Mouse (Mus musculus) kidney, adult 9 months (tissue): ENCODE data around the gene Pde10a.
"Not testable (repeated sequence)": the region's sequence is repeated elsewhere in the genome, so short reads cannot be mapped to it uniquely, and the experiment has no call there.

ENCODE experiments used
- DNase-seq: peaks from one replicate; pipeline ENCODE4 v3.0.0; 2022

Pde10a gene

DNA sequence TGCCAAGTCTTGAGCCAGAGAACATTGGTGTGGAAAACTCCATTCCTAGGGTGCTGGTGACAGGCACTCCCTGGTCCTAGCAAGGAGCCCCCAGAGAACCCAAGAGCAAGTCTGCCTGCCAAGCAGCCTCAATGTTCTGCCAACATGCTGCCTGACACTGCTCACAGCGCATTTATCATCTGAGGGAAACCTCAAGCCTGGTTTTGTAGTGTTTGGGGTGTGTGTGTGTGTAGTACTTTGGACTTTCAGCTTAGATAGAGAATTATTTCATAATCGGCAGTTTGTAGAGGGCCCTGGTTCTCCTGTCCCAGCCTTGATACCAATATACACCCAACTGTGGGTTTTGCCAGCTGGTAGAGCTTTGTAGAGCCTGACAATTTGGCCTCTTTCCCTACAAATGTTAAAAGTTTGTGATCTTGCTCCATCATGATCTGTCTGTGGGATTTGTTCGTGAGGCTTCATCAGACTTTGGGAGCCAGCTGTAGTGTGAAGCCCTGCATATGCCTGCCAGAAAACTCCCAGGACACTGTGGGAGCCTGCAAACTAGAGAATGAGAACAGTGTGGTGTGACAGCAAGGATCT lies 127.6 kb downstream of the Pde10a start:
- peak; percentile 25 for DNase-seq

DNA sequence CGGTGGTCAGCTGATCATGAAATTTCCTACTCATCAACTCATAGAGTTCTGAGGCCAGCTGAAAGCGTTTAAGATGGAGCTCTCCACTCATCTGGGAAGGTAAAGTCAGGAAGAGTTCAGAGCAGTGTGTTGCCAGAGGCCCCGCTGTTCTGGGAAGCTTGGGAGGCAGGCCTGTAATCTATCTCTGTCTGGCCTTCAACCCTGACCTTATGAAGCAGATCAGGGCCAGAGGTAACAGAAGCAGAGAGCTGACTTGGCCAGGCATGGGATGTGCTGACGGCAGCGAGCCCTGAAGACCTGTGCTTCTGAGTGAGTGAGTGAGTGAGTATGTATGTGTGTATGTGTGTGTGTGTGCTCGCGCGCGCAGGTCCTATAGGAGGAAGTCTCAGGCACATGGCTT lies 132.5 kb downstream of the Pde10a start:
- no peak for DNase-seq

DNA sequence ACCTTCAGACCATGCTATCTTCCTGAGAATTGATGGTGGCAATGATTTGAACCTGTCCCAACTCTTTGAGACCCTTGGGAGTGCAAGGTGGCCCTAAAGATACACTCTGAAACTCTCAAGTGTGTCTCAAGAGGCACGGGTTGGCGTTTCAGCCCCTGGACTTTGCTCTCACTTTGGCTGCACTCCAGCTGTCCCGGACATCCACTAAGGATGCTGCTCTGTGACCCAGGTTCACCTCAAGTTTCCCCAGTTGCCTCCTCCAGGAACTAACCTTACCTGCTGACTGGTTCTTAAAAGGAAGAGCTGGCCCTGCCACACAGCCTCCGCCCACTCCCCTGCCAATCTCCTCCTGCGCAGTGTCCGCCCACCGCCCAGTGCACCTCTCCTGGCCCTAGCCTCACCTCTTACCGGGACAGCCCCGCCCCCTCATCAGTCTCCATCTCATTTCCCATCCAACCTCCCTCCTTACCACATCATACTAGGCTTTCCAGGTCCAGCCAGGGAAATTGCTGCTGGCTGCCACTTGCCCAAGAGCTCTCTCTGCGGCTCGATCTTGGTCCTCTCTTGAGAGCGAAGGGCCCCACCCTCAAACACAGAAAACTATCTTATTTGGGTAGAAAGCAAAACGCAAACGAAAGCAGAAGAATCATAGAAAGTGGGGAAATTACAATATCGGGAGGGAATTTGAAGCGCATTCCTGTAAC lies 133.7 kb downstream of the Pde10a start:
- peak; percentile 81 for DNase-seq

DNA sequence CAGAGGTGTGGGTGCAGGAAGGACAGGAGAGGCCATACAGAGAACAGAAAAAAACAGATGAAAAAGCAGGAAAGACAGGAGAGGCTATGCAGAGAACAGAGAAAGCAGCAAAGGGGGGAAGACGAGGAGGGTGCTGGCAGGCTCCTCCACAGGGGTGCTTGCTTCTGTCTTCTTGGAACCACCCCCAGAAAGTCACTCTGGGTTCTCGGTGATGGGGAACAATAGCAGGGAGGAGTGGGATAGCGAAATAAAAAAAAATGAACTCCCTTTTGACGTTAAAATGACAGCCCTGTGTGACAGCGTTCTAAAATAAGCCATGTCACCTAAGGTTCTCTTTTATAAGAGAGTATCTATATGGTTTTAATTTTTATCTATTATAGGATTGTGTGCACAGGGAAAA lies 141.7 kb downstream of the Pde10a start:
- no peak for DNase-seq

DNA sequence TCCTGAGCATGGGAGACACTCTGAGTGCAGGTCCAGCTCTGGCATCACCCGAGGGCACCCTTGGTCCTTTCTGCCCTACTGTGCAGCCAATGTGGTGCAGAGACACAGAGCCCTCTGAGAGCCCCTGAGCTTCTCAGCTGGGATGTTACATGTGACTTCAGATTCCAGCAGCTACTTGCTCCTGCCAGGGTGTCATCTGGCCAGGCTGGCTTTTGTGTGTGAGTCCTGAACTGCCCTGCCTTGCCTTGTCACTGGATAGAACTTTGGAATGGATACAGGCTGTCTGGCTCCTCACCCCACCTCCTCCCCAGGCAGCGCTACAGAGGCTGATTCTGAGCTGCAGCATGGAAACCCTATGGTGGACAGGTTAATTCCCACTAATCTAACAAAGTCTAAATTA lies 149.5 kb downstream of the Pde10a start:
- DNase-seq: no peak

DNA sequence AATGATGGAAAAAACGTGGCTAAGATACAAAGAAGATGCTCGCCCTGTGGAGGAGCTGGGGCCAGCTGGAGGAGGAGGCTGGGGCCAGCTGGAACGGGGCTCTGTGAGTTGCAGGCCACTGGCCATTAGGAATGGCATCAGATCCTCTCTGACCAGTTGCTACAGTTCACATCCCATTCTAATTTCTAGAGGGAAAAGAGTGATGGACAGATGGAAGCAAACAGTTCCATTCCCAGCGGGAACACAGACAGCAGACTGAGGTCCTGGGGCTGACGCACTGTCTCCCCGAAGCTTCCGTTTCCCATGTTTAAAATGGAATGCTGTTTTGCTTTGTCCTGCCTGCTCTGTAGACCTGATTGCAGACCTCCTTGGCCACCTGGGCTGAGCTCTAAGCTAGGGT lies 161.2 kb downstream of the Pde10a start:
- no peak for DNase-seq

DNA sequence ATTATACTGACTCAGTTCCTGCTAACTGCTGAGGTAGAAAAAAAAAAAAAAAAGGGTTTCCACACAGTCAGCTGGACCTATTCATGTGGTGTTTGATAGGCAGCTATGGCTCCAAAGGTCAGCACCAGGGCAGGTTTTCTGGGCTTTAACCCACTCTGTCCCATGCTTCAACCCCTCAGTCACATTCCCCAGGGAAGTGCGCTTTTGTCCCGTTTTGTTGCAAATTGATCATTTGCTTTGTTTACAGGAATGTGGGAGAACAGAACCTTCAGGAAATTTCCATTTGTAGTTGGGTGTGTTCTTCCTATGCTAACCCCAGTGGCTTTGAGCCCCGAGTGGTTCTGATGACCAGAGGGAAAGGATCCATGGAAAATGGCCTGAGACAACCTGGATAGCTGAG lies 162.9 kb downstream of the Pde10a start:
- no peak for DNase-seq

DNA sequence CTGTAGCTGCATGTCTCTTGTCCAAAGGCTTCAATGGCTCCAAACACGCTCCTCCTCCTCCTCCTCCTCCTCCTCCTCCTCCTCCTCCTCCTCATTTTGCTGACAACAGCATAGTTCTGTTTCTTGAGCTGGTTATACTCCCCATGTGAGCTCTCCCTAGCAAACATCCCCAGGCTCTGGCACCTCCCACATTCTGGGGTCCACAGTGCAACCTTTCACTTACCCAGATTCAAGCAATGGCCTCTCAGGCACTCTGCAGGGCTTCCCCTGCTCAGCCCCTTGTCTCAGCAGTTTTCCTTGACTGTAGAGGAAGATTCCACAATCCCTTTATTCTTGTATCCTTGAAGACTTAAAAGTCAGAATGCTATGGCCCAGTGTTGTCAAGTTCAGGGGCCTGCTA lies 173.1 kb downstream of the Pde10a start:
- DNase-seq: peak; percentile 76

DNA sequence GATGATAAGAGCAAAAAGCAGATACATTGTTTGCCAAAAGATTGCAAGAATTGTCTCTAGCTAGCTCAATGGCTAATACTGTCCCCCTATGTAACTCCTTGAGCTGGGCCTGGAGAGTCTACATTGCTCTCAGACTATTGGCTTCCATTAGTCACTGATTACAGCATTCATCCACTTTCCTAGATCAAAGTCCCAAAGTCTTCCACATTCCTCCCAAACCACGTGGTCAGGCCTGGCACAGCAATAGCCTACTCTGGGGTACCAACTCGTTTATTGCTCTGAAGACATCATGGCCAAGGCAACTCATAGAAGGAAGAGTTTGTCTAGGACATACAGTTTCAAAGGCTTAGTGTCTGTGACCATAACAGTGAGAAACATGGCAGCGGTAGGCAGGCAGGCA lies 173.6 kb downstream of the Pde10a start:
- DNase-seq: peak; percentile 91

DNA sequence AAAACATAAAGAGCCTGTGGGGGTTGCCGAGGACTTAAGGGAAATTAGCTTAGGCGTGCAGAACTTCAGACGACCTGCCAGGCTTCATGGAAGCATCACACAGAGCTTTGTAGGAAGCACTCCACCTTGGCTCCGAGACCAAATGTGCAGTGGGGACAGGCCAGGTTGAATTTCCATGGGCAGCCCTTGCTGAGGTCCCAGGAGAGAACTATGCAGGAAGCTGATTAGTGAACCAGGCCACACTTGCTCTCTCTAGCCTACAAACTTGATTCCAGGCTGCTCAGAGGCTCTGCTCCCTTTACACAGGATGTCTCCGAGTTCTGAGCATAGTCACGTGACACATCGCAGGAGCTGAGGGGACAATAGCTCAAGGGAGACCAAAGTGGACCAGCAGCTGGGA lies 175.9 kb downstream of the Pde10a start:
- DNase-seq: no peak

DNA sequence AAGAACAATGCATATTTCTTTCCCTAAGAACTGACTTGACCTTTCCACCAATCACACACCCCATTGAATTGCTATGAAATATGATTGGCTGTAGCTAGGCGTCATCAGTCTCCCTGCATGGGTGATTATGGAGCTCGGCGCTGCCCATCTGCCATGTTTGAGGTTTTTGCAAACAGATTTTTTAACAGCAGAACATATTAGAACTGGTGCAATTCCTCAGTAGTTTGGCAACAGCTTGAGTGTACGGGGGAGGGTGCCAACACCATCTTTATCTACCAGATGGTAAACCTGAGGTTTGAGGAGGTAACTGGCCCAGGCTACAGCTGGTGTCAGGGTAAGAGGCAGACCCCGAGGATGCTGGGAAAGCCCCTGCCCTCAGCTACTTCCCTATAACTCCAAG lies 177.3 kb downstream of the Pde10a start:
- DNase-seq: no peak

DNA sequence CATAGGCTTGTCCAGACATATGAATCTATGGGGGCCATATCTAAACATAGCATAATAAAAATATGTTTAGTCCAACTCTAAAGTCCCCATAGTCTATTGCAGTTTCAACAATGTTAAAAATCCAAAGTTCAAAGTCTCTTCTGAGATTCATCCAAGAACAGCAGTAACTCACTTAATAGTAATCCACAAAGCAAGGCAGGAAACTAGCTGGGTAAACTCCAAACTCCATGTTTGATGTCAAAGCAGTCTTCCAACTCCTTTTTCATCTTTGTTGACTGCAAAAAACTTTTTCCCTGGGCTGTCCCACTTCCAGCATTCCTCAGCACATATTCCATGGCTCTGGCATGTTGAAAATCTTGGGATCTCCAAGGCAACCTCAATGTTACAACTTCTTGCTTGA lies 182.8 kb downstream of the Pde10a start:
- peak; percentile 56 for DNase-seq

DNA sequence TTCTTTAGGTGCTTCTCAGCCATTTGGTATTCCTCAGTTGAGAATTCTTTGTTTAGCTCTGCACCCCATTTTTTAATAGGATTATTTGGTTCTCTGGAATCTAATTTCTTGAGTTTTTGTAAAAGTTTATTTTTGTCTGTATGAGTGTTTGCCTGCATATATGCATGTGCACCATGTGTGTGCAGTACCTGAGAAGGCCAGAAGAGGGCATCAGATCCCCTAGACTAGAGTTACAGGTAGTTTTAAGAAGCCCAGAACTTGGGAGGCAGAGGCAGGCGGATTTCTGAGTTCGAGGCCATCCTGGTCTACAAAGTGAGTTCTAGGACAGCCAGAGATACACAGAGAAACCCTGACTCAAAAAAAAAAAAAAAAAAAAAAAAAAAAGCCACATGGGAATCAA lies 187.6 kb downstream of the Pde10a start:
- not testable (repeated sequence) for DNase-seq

DNA sequence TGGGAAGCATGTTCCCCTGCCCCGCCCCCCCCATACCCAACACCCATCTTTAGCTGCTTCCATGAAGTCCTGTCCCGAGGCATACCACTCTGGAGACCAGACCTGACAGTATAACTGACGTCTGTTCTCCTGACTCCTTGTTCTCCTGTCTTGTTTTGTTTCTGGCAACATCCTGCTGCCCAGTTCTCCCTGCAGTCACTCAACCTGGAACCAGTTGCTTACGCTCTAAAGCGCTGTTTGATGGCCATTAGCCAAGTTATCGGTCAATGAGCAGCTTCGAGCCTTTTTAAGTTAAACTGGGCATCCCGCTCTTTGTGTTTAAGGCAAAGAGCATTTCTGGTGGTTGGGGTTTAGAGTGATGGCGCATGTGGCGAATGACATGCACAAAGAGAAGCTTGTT lies 195.8 kb downstream of the Pde10a start:
- DNase-seq: no peak

DNA sequence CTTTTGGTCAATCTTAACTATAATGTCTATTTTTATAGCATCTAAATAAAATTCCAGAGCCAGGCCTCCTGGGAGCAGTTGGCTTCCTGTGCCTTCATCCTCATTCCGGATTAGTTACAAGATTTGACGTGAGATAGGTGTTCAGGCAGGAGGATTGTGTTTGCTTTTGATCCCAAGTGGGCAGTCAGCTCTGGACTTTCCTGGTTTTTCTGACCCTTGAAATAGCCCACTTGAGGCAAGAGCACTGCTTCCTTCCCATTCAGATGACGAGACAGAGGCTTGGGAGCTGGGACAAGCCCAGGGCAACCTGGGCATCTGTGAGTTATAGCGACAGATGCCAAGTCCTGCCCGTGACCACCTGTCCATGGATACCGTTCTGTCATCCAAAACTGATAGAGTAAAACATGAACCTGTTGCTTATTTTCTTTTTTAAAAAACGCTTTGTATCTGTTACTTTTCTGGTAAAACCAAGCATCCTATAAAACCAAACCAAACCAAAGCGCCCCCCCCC lies 199.3 kb downstream of the Pde10a start:
- no peak for DNase-seq

DNA sequence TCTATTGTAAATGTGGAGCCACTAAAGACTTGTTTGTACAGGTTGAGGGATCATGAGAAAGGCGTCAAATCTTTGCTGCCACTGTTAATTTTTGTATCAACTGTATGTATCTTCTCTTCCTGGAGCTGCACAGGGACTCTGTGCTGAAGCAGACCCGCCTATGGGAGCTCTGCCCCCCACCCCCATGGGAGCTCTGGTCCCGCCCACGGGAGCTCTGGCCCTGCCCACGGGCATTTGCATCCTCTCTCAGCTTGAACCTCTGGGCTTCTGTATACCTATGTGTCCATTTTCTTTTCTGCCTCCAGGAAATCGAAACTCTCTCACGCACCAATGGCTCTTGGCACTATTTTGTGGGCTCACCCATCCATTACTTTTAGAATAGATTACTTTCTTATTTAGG lies 203.5 kb downstream of the Pde10a start:
- no peak for DNase-seq

DNA sequence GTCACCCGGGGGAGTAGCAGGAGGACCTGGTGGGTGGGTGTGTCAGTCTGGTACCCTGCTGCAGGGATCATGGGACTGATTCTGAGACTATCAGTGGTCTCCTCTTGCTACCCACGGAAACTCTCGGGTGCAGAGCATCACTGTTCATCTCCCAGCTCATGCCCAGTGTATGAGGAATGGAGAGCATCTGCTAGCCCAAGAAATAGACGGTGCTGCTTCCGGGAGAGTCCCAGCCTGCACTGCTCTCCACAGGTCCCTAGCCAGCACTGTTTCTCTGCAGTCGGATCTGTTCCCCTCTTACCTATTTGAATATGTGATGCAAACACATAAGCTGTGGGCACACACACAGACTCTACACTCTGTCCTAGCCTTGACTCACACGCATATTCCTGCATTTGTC lies 204.6 kb downstream of the Pde10a start:
- no peak for DNase-seq

DNA sequence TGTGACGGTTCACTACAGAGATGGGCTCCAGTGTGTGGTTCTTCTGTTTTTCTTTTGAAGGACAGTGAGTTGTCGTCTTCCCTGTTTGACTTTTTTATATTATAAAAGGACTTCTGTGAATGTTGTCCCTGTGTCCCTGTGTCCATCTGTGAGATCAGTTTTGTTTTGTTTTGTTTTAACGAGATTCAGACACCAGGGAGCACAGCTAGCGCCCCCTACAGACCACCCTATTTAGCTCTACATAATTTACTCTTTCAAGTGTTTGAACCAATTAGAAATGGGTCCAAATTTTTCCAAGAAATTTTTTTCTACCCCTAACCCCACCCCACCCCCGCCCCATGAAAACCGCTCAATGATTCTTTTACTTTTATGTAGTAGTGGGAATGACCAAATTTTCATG lies 205.9 kb downstream of the Pde10a start:
- DNase-seq: no peak

DNA sequence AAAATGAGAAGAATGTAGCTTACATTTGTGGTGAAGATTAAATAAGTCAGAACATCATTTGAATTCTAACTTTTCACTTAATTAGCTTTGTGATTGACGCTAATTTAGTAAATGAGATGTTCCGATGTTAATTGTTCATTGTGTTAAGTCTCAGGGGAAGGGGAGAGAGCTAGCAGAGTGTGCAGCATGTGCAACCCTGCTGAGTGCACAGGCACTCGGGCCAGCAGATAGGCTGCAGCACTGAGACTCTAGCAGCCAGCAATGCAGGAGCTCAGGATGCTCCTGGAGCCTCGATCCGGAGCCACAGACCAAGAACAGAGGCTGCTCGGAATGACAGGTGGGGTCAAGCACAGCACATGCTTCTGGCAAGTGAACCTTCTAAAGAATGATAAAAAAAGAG lies 211.1 kb downstream of the Pde10a start:
- DNase-seq: no peak

DNA sequence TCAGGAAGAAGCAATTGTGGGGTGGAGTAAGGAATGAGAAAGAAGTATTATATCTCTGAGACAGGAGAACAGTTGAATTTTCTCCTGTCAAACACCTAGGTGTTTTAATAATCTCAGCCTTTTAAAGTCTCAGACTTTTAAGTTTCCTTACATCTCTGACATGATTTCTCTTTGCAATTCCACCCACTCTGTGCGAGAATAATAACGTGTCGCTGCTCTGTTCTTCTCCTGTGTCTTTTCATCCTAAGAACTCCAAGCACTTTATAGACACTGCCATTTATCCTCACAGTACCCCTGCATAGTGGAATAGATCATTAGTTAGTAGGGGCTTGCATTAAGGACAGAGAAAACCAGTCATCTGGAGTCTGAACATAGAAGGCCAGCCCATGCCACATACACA lies 217.6 kb downstream of the Pde10a start:
- DNase-seq: no peak

DNA sequence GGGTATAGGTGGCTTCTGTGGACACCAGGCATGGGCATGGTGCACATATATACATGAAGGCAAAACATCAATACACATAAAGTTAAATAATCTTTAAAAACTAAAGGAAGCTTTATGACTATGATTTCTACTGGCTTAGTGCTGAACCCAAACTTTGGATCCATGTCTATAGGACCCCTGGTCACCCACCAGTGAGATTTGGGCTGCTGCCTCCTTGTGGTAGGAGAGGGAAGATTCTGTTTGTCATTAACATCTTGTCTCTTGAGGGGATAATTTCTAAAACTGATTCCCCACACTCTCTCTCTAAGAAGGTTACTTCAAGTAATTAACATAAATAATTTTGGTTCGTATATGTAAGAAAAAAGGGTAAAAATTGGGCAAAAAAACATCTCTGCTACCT lies 220.2 kb downstream of the Pde10a start:
- no peak for DNase-seq

DNA sequence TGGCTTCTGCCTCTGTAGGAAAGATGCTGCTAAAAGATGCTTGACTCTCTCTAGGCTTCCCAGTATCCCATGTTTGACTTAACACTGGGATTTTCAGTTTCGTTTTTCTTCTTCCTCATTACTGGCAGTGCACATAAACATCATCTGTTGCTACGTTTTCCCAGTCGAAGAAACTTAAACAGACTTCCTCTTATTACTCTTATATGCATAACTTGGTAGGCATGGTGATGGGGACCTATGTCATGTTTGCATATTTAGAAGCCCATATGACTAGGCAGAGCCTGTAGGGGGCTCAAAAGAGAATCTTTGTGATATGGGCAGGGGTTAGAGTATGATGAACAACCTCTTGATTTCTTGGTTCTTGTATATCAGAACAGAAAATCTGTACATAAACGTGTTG lies 224.3 kb downstream of the Pde10a start:
- no peak for DNase-seq

DNA sequence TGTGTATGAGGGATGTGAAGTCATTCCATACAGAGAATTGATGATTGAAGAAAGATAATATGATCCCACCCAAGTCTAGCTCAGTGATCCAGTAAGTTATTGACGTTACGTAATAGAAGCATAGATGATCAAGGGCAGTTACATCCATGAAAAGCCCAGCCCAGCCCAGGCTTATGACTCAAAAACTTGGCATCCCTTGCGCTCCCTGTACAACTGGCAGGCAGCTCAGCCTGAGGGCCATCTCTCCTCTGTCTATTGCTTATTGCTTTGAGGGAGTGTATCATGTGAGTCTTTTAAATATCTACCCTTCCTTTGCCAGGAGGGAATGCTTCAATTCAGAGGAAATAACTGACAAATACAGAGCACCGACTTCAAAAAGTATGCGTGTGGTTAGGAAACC lies 232.4 kb downstream of the Pde10a start:
- no peak for DNase-seq

DNA sequence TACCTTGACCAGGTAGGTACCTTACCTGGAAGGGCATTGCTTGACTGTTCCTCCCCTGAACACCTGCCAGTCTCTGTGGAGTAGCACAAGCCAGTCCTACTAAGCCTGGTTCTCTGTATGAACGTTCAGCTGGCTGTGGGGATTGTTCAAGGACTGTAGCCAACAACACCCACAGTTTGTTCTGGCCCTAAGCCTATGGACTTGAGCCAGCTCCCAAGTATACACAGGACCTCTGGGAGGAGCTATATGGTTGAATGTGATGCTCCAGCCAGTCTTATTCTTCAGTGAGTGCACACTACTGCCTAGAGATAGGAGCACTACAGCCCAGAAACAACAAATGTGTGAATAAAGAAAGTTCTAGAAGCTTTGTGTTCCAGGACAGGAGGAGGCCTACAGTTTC lies 238.1 kb downstream of the Pde10a start:
- no peak for DNase-seq

DNA sequence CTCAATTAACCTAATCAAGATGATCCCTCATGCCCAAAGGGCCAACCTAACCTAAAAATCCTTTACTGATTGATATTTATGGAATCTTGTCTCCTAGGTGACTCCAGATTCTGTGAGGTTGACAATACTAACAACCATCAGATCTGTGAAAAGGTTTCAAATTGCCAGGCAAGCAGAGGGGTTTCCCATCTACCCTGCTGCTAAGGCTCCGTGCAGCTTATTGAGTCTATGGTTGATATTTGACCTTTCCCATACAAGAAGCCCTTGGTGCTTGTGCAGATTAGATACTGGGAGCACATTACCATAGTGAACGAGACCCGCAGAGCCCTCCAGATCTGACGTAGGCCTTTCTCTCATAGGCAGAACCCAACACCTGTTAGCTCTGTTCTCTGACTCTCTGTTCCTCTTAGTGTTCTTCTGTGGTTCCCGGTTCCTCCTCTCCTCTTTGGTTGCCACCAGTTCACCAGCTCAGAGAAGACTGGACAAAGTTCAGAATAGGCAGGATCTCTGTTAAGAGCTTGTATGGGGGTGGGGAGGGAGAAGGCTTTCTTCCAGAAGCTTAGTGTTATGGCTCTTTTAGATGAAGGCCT lies 240.9 kb downstream of the Pde10a start:
- DNase-seq: no peak
